Mouse (Mus musculus): ENCODE data around the gene Ncan. TPM values are rescaled to one million over a fixed set of nuclear protein-coding genes. Genes with fewer than 3 reads are reported as not detected.

Ncan gene
- total RNA-seq (2021), result 100 to 1,000 TPM; 146 to 158 TPM
- long read RNA-seq, experiment 1, full-length matches to known transcripts, result 18 of 37 reads
- long read RNA-seq, experiment 1, partial matches to known transcripts, result 7 of 37 reads
- long read RNA-seq, experiment 1, other reads (novel, unspliced or antisense), result 12 of 37 reads
- long read RNA-seq, experiment 2, full-length matches to known transcripts, result 11 of 32 reads
- long read RNA-seq, experiment 2, partial matches to known transcripts, result 9 of 32 reads
- long read RNA-seq, experiment 2, other reads (novel, unspliced or antisense), result 12 of 32 reads

GRCm38 (mm10) chr8:70120667-70121066, at the start of gene Ncan:
Gene Ncan (minus strand): TSS chr8:70120873.
- TF ChIP-seq CTCF (conservative IDR thresholded peaks at IDR 0.05), result no peak
- peak; percentile 88 to 94 for DNase-seq (ENCODE audit: low spot score in 2 of 2)
- peak within 1 kb of the TSS; percentile 71 for H3K4me3 ChIP-seq
- H3K27ac ChIP-seq, result peak within 1 kb of the TSS; percentile 92

- TF ChIP-seq CTCF (conservative IDR thresholded peaks at IDR 0.05), result no peak
- Histone ChIP-seq H3K27ac (no peak overlapping the region), H3K4me3 (no peak overlapping the region)
- no peak for DNase-seq (ENCODE audit: low spot score in 2 of 2)
Measured at GRCm38 (mm10) chr8:70170116-70170515, 49.4 kb upstream of the Ncan start.

GRCm38 (mm10) chr8:70166504-70167110, 45.9 kb upstream of the Ncan start:
- Histone ChIP-seq H3K27ac (no peak overlapping the region), H3K4me3 (no peak overlapping the region; the same call in 1 of the 2 replicates)
- DNase-seq (ENCODE audit: low spot score in 2 of 2), result peak; percentile 29 to 75
- peak; percentile 97 for TF ChIP-seq CTCF (conservative IDR thresholded peaks at IDR 0.05)

- no peak for DNase-seq (ENCODE audit: low spot score in 2 of 2)
- H3K27ac ChIP-seq, result no peak overlapping the region
- H3K4me3 ChIP-seq, result no peak overlapping the region
- no peak for TF ChIP-seq CTCF (conservative IDR thresholded peaks at IDR 0.05)
Measured at GRCm38 (mm10) chr8:70163316-70163715, 42.6 kb upstream of the Ncan start.

- DNase-seq (ENCODE audit: low spot score in 2 of 2), result no peak
- no peak overlapping the region for H3K4me3 ChIP-seq
- no peak overlapping the region for H3K27ac ChIP-seq
- no peak for TF ChIP-seq CTCF (conservative IDR thresholded peaks at IDR 0.05)
Measured at GRCm38 (mm10) chr8:70160015-70160414, 39.3 kb upstream of the Ncan start.

- no peak for TF ChIP-seq CTCF (conservative IDR thresholded peaks at IDR 0.05)
- Histone ChIP-seq H3K4me3 (no peak overlapping the region), H3K27ac (no peak overlapping the region)
- DNase-seq (ENCODE audit: low spot score in 2 of 2), result no peak
Measured at GRCm38 (mm10) chr8:70159211-70159610, 38.5 kb upstream of the Ncan start.

GRCm38 (mm10) chr8:70158069-70158853, 37.6 kb upstream of the Ncan start:
- peak overlapping the region; percentile 61 for H3K4me3 ChIP-seq
- no peak for TF ChIP-seq CTCF (conservative IDR thresholded peaks at IDR 0.05)
- no peak overlapping the region for H3K27ac ChIP-seq
- DNase-seq (ENCODE audit: low spot score in 2 of 2), result peak; percentile 53 to 61

- TF ChIP-seq CTCF (conservative IDR thresholded peaks at IDR 0.05), result no peak
- H3K27ac ChIP-seq, result no peak overlapping the region
- DNase-seq (ENCODE audit: low spot score in 2 of 2), result no peak
- no peak overlapping the region for H3K4me3 ChIP-seq
Measured at GRCm38 (mm10) chr8:70157240-70157800, 36.6 kb upstream of the Ncan start.

GRCm38 (mm10) chr8:70152537-70153257, 32.0 kb upstream of the Ncan start:
- no peak overlapping the region for H3K4me3 ChIP-seq
- no peak for TF ChIP-seq CTCF (conservative IDR thresholded peaks at IDR 0.05)
- H3K27ac ChIP-seq, result no peak overlapping the region
- peak in 1 of 2 experiments; percentile 41 for DNase-seq (ENCODE audit: low spot score in 2 of 2)

- TF ChIP-seq CTCF (conservative IDR thresholded peaks at IDR 0.05), result no peak
- DNase-seq (ENCODE audit: low spot score in 2 of 2), result no peak
- Histone ChIP-seq H3K4me3 (no peak overlapping the region), H3K27ac (no peak overlapping the region)
Measured at GRCm38 (mm10) chr8:70150158-70150557, 29.5 kb upstream of the Ncan start.

- DNase-seq (ENCODE audit: low spot score in 2 of 2), result no peak
- no peak overlapping the region for H3K27ac ChIP-seq
- no peak overlapping the region for H3K4me3 ChIP-seq
- TF ChIP-seq CTCF (conservative IDR thresholded peaks at IDR 0.05), result no peak
Measured at GRCm38 (mm10) chr8:70147678-70148607, 27.3 kb upstream of the Ncan start.
